ENCODE assay signal across 26 mouse cellular contexts in the genomic region with DNA sequence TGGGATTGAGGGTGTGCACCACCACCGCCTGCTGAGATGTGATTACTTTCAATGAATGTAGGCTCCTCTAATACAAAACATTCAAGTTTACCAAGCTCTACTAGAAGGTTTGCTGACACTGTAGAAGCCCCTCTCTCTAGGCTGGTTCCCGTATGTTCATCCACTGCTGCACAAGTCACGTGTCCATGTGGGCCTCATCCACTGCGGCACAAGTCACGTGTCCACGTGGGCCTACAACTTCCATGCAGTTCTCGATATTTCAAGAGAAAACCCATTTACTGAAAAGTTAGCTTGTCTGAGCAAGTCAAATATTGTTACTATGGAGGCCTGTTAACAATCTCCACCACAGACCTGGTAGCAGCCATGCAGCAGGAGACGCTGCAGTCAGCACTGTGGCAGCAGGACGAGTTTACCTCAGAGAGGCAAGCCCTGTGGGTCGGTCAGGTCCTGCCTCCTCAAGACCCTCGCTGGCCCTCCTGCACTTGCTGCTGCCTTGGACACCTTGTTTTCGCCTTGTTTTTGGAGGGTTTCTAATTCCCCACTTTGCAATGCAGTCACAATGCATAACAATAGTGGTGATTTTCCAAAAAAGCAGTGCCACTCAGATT.
"Had no signal": no experiment of that assay in that cellular context is flagged by ENCODE, and none has a peak within 500 bp of the region (broad histone marks: within the 10 kb centered on the region; RNA-seq: fewer than 3 reads in every experiment).

No protein-coding gene starts in this region.

- ATAC-seq: inflammation-experienced regulatory T-cells, adult 6 months; intestine, embryonic 15.5 days; intestine, postnatal 0 days had no signal

- H3K9me3 ChIP-seq: heart, embryonic 13.5 days; heart, embryonic 15.5 days; hindbrain, embryonic 13.5 days; hindbrain, embryonic 15.5 days; intestine, embryonic 15.5 days; limb, embryonic 10.5 days; limb, embryonic 12.5 days; liver, embryonic 13.5 days had no signal

- H3K27me3 ChIP-seq: heart, embryonic 13.5 days; heart, embryonic 15.5 days; hindbrain, embryonic 13.5 days; hindbrain, embryonic 15.5 days; intestine, embryonic 15.5 days; limb, embryonic 12.5 days; liver, embryonic 13.5 days had no signal

- H3K4me2 ChIP-seq: heart, embryonic 11.5 days; heart, embryonic 13.5 days; heart, embryonic 15.5 days; hindbrain, embryonic 13.5 days; hindbrain, embryonic 15.5 days; intestine, embryonic 15.5 days; limb, embryonic 12.5 days; liver, embryonic 11.5 days; liver, embryonic 13.5 days had no signal

- DNase-seq: gastrocnemius, adult 2 months; gastrocnemius, postnatal 10 days; gastrocnemius, postnatal 25 days; heart, adult 2 months; heart, postnatal 14 days; heart, postnatal 4 days; kidney, adult 18-20 months; kidney, adult 8-10 months; kidney, postnatal 10 days; kidney, postnatal 25 days; kidney, postnatal 4 days; liver; liver, embryonic 13.5 days had no signal

- H3K9ac ChIP-seq: heart, embryonic 13.5 days; heart, embryonic 15.5 days; hindbrain, embryonic 13.5 days; hindbrain, embryonic 15.5 days; intestine, embryonic 15.5 days; limb, embryonic 12.5 days; liver, embryonic 13.5 days had no signal

- H3K4me3 ChIP-seq: gastrocnemius, adult 2 months; heart, adult 2 months; heart, embryonic 13.5 days; heart, embryonic 15.5 days; hindbrain, embryonic 13.5 days; hindbrain, embryonic 15.5 days; intestine, embryonic 15.5 days; layer of hippocampus, adult 2 months; left cerebral cortex, adult 2 months; limb, embryonic 10.5 days; limb, embryonic 12.5 days; liver, embryonic 13.5 days had no signal

- H3K27ac ChIP-seq: gastrocnemius, adult 2 months; heart, adult 2 months; heart, embryonic 13.5 days; heart, embryonic 15.5 days; hindbrain, embryonic 13.5 days; hindbrain, embryonic 15.5 days; intestine, embryonic 15.5 days; layer of hippocampus, adult 2 months; left cerebral cortex, adult 2 months; limb, embryonic 10.5 days; limb, embryonic 12.5 days; liver, embryonic 13.5 days had no signal

- H3K4me1 ChIP-seq: heart, embryonic 13.5 days; heart, embryonic 15.5 days; hindbrain, embryonic 13.5 days; hindbrain, embryonic 15.5 days; intestine, embryonic 15.5 days; limb, embryonic 10.5 days; limb, embryonic 12.5 days; liver, embryonic 13.5 days had no signal

- H3K36me3 ChIP-seq: liver, embryonic 13.5 days had no signal
